Mouse (Mus musculus): ENCODE results near the gene Pard3. TPM values are rescaled to one million over a fixed set of nuclear protein-coding genes. Genes with fewer than 3 reads are reported as not detected.

Pard3 gene
- polyA plus RNA-seq, 1 experiment from 2014 or later = 17.3 TPM

GRCm38 (mm10) chr8:127140945-127141344, 77.3 kb downstream of the Pard3 start:
- Histone ChIP-seq H3K27me3 (replicated peaks; ENCODE audit: control insufficient read depth, insufficient read depth, low read length) (no peaks in the 10 kb centered on the region), H3K36me3 (ENCODE audit: control insufficient read depth, insufficient read depth, low read length) (no peaks in the 10 kb centered on the region), H3K4me3 (ENCODE audit: low read length) (no peak overlapping the region), H3K9ac (ENCODE audit: low read depth, low read length) (no peak overlapping the region), H3K4me1 (ENCODE audit: control insufficient read depth, insufficient read depth, low read length) (peaks cover 36% of the 10 kb centered on the region), H3K27ac (ENCODE audit: low read length) (no peak overlapping the region), H3K4me2 (ENCODE audit: low read depth, low read length) (no peak overlapping the region), H3K9me3 (ENCODE audit: control insufficient read depth, low read length) (no peaks in the 10 kb centered on the region)
- 66% methylated on average over 2 of the region's 2 CpGs for WGBS
- no peak for ATAC-seq

GRCm38 (mm10) chr8:127143641-127144040, 79.9 kb downstream of the Pard3 start:
- no peaks in the 10 kb centered on the region for H3K36me3 ChIP-seq (ENCODE audit: control insufficient read depth, insufficient read depth, low read length)
- no peak for ATAC-seq
- H3K4me2 ChIP-seq (ENCODE audit: low read depth, low read length) = no peak overlapping the region
- no peaks in the 10 kb centered on the region for H3K9me3 ChIP-seq (ENCODE audit: control insufficient read depth, low read length)
- no peak overlapping the region for H3K27ac ChIP-seq (ENCODE audit: low read length)
- H3K4me1 ChIP-seq (ENCODE audit: control insufficient read depth, insufficient read depth, low read length) = peaks cover 32% of the 10 kb centered on the region
- H3K27me3 ChIP-seq (replicated peaks; ENCODE audit: control insufficient read depth, insufficient read depth, low read length) = no peaks in the 10 kb centered on the region
- 27% methylated on average over 7 of the region's 7 CpGs for WGBS
- H3K9ac ChIP-seq (ENCODE audit: low read depth, low read length) = no peak overlapping the region
- no peak overlapping the region for H3K4me3 ChIP-seq (ENCODE audit: low read length)

DNA sequence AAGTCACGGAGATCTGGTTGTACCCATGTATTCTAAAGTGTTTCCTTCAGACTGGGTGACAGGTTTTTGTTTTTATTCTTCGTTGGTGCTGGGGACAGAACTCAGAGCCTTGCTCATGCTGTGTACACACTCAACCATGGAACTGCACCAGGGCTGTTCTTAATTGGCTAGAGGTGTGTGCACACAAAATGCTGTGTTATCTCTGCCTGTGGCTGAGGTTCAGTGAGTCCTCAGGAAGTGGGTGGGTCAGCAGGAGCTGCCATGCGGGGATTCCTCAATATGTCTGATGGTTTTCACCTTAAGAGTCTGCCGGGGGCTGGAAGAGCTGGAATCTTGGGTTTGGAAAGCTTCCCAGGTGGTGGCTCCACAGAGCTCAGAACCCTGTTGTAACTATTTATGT, 80.9 kb downstream of the Pard3 start:
- Histone ChIP-seq H3K27ac (ENCODE audit: low read length) (no peak overlapping the region), H3K9ac (ENCODE audit: low read depth, low read length) (no peak overlapping the region), H3K4me2 (ENCODE audit: low read depth, low read length) (no peak overlapping the region), H3K4me3 (ENCODE audit: low read length) (no peak overlapping the region), H3K27me3 (replicated peaks; ENCODE audit: control insufficient read depth, insufficient read depth, low read length) (no peaks in the 10 kb centered on the region), H3K9me3 (ENCODE audit: control insufficient read depth, low read length) (no peaks in the 10 kb centered on the region), H3K4me1 (ENCODE audit: control insufficient read depth, insufficient read depth, low read length) (peaks cover 34% of the 10 kb centered on the region), H3K36me3 (ENCODE audit: control insufficient read depth, insufficient read depth, low read length) (no peaks in the 10 kb centered on the region)
- WGBS = 36% methylated on average over 4 of the region's 4 CpGs
- peak; percentile 48; the same call in 1 of the 2 replicates for ATAC-seq

GRCm38 (mm10) chr8:127145135-127145534, 81.4 kb downstream of the Pard3 start:
- no peak overlapping the region for H3K4me3 ChIP-seq (ENCODE audit: low read length)
- no peaks in the 10 kb centered on the region for H3K36me3 ChIP-seq (ENCODE audit: control insufficient read depth, insufficient read depth, low read length)
- H3K4me2 ChIP-seq (ENCODE audit: low read depth, low read length) = no peak overlapping the region
- H3K9ac ChIP-seq (ENCODE audit: low read depth, low read length) = no peak overlapping the region
- no peaks in the 10 kb centered on the region for H3K27me3 ChIP-seq (replicated peaks; ENCODE audit: control insufficient read depth, insufficient read depth, low read length)
- peaks cover 34% of the 10 kb centered on the region for H3K4me1 ChIP-seq (ENCODE audit: control insufficient read depth, insufficient read depth, low read length)
- 32% methylated on average over 4 of the region's 4 CpGs for WGBS
- ATAC-seq = peak; percentile 52
- H3K27ac ChIP-seq (ENCODE audit: low read length) = no peak overlapping the region
- H3K9me3 ChIP-seq (ENCODE audit: control insufficient read depth, low read length) = no peaks in the 10 kb centered on the region

- 47% methylated on average over 4 of the region's 4 CpGs for WGBS
- Histone ChIP-seq H3K4me1 (ENCODE audit: control insufficient read depth, insufficient read depth, low read length) (peaks cover 34% of the 10 kb centered on the region), H3K27me3 (replicated peaks; ENCODE audit: control insufficient read depth, insufficient read depth, low read length) (no peaks in the 10 kb centered on the region), H3K9ac (ENCODE audit: low read depth, low read length) (no peak overlapping the region), H3K4me2 (ENCODE audit: low read depth, low read length) (no peak overlapping the region), H3K36me3 (ENCODE audit: control insufficient read depth, insufficient read depth, low read length) (no peaks in the 10 kb centered on the region), H3K4me3 (ENCODE audit: low read length) (no peak overlapping the region), H3K9me3 (ENCODE audit: control insufficient read depth, low read length) (no peaks in the 10 kb centered on the region), H3K27ac (ENCODE audit: low read length) (no peak overlapping the region)
- ATAC-seq = no peak
These were observed 82.4 kb downstream of the Pard3 start for GRCm38 (mm10) chr8:127146055-127146454.

GRCm38 (mm10) chr8:127148821-127149220, 85.1 kb downstream of the Pard3 start:
- H3K27me3 ChIP-seq (replicated peaks; ENCODE audit: control insufficient read depth, insufficient read depth, low read length) = no peaks in the 10 kb centered on the region
- ATAC-seq = no peak
- no peaks in the 10 kb centered on the region for H3K9me3 ChIP-seq (ENCODE audit: control insufficient read depth, low read length)
- H3K4me3 ChIP-seq (ENCODE audit: low read length) = no peak overlapping the region
- no peak overlapping the region for H3K4me2 ChIP-seq (ENCODE audit: low read depth, low read length)
- WGBS = 64% methylated on average over 7 of the region's 7 CpGs
- no peaks in the 10 kb centered on the region for H3K36me3 ChIP-seq (ENCODE audit: control insufficient read depth, insufficient read depth, low read length)
- no peak overlapping the region for H3K27ac ChIP-seq (ENCODE audit: low read length)
- peaks cover 29% of the 10 kb centered on the region for H3K4me1 ChIP-seq (ENCODE audit: control insufficient read depth, insufficient read depth, low read length)
- no peak overlapping the region for H3K9ac ChIP-seq (ENCODE audit: low read depth, low read length)

GRCm38 (mm10) chr8:127150645-127151044, 87.0 kb downstream of the Pard3 start:
- WGBS = 69% methylated on average over 4 of the region's 4 CpGs
- Histone ChIP-seq H3K9me3 (ENCODE audit: control insufficient read depth, low read length) (no peaks in the 10 kb centered on the region), H3K36me3 (ENCODE audit: control insufficient read depth, insufficient read depth, low read length) (no peaks in the 10 kb centered on the region), H3K27ac (ENCODE audit: low read length) (no peak overlapping the region), H3K4me3 (ENCODE audit: low read length) (no peak overlapping the region), H3K27me3 (replicated peaks; ENCODE audit: control insufficient read depth, insufficient read depth, low read length) (no peaks in the 10 kb centered on the region), H3K4me2 (ENCODE audit: low read depth, low read length) (no peak overlapping the region), H3K4me1 (ENCODE audit: control insufficient read depth, insufficient read depth, low read length) (peaks cover 15% of the 10 kb centered on the region; the same call in 1 of the 2 replicates), H3K9ac (ENCODE audit: low read depth, low read length) (no peak overlapping the region)
- ATAC-seq = no peak

GRCm38 (mm10) chr8:127151706-127152105, 88.0 kb downstream of the Pard3 start:
- Histone ChIP-seq H3K36me3 (ENCODE audit: control insufficient read depth, insufficient read depth, low read length) (no peaks in the 10 kb centered on the region), H3K27me3 (replicated peaks; ENCODE audit: control insufficient read depth, insufficient read depth, low read length) (no peaks in the 10 kb centered on the region), H3K4me1 (ENCODE audit: control insufficient read depth, insufficient read depth, low read length) (0 out of 2 replicates have a peak, but pooled peaks cover 8% of the 10 kb centered on the region), H3K27ac (ENCODE audit: low read length) (no peak overlapping the region), H3K9ac (ENCODE audit: low read depth, low read length) (no peak overlapping the region), H3K4me3 (ENCODE audit: low read length) (no peak overlapping the region), H3K4me2 (ENCODE audit: low read depth, low read length) (no peak overlapping the region), H3K9me3 (ENCODE audit: control insufficient read depth, low read length) (no peaks in the 10 kb centered on the region)
- WGBS = 57% methylated on average over 3 of the region's 3 CpGs
- no peak for ATAC-seq

GRCm38 (mm10) chr8:127157087-127157486, 93.4 kb downstream of the Pard3 start:
- no peak overlapping the region for H3K4me3 ChIP-seq (ENCODE audit: low read length)
- H3K4me2 ChIP-seq (ENCODE audit: low read depth, low read length) = no peak overlapping the region
- no peaks in the 10 kb centered on the region for H3K9me3 ChIP-seq (ENCODE audit: control insufficient read depth, low read length)
- no peak for ATAC-seq
- H3K27ac ChIP-seq (ENCODE audit: low read length) = no peak overlapping the region
- H3K36me3 ChIP-seq (ENCODE audit: control insufficient read depth, insufficient read depth, low read length) = no peaks in the 10 kb centered on the region
- no peaks in the 10 kb centered on the region for H3K27me3 ChIP-seq (replicated peaks; ENCODE audit: control insufficient read depth, insufficient read depth, low read length)
- no peak overlapping the region for H3K9ac ChIP-seq (ENCODE audit: low read depth, low read length)
- WGBS = 54% methylated on average over 8 of the region's 8 CpGs
- H3K4me1 ChIP-seq (ENCODE audit: control insufficient read depth, insufficient read depth, low read length) = peaks cover 5% of the 10 kb centered on the region

GRCm38 (mm10) chr8:127159421-127159966, 95.8 kb downstream of the Pard3 start:
- no peak overlapping the region for H3K27ac ChIP-seq (ENCODE audit: low read length)
- H3K36me3 ChIP-seq (ENCODE audit: control insufficient read depth, insufficient read depth, low read length) = no peaks in the 10 kb centered on the region
- no peak overlapping the region for H3K4me3 ChIP-seq (ENCODE audit: low read length)
- no peaks in the 10 kb centered on the region for H3K9me3 ChIP-seq (ENCODE audit: control insufficient read depth, low read length)
- H3K9ac ChIP-seq (ENCODE audit: low read depth, low read length) = no peak overlapping the region
- 47% methylated on average over 3 of the region's 3 CpGs for WGBS
- H3K4me2 ChIP-seq (ENCODE audit: low read depth, low read length) = no peak overlapping the region
- H3K4me1 ChIP-seq (ENCODE audit: control insufficient read depth, insufficient read depth, low read length) = peaks cover 5% of the 10 kb centered on the region
- no peak for ATAC-seq
- no peaks in the 10 kb centered on the region for H3K27me3 ChIP-seq (replicated peaks; ENCODE audit: control insufficient read depth, insufficient read depth, low read length)

Measured in intestine, embryonic 16.5 days (tissue).